Mouse (Mus musculus) spleen, adult 2 months (tissue): ENCODE data around the gene Crb2.

Source experiments
- CTCF ChIP-seq: fragments of 200-500 bp; IDR thresholded peaks from 2 replicates; pipeline ENCODE4 v1.5.1; 2011; ENCODE audit warnings: mild to moderate bottlenecking, inconsistent platforms; ENCODE audit not compliant: insufficient read depth, insufficient read length, insufficient replicate concordance; ENCODE audit errors: extremely low read depth
- POLR2A ChIP-seq: fragments of 200-500 bp; IDR thresholded peaks from 2 replicates; pipeline ENCODE4 v1.6.1; 2011; ENCODE audit warnings: low read depth, low read length, inconsistent platforms

- TF ChIP-seq CTCF: no peak
- no peak for TF ChIP-seq POLR2A
Observed at GRCm38 (mm10) chr2:37751114-37751513, 24.9 kb upstream of the Crb2 start.
